36 mouse cellular contexts compared by ENCODE assay signal in genomic region chrX:20355283-20355682, GRCm38 (mm10). TPM values are rescaled to one million over a fixed set of nuclear protein-coding genes. Genes with fewer than 3 reads are reported as not detected.
DNase-seq lines count a peak whose midpoint lies in the region; ATAC-seq and TF ChIP-seq lines count a peak whose summit lies in the region.
"Had no signal": no experiment of that assay in that cellular context is flagged by ENCODE, and none has a peak within 500 bp of the region (broad histone marks: within the 10 kb centered on the region; RNA-seq: fewer than 3 reads in every experiment).

No protein-coding gene starts in this region.

- no peak overlapping the region for H3K27ac ChIP-seq in hindbrain, postnatal 0 days
- H3K27ac ChIP-seq: embryonic facial prominence, embryonic 12.5 days; heart, adult 2 months; heart, embryonic 13.5 days; hindbrain, embryonic 10.5 days; hindbrain, embryonic 15.5 days; kidney, embryonic 15.5 days; liver, embryonic 14.5 days; midbrain, embryonic 12.5 days; stomach, postnatal 0 days had no signal

- H3K9ac ChIP-seq in hindbrain, postnatal 0 days (replicated peaks; ENCODE audit: low read length) = no peak overlapping the region
- H3K9ac ChIP-seq: embryonic facial prominence, embryonic 12.5 days; heart, embryonic 13.5 days; hindbrain, embryonic 15.5 days; kidney, embryonic 15.5 days; liver, embryonic 14.5 days; lung, embryonic 14.5 days; midbrain, embryonic 12.5 days had no signal

- peak; percentile 54 to 69 for DNase-seq in spleen, postnatal 36 days (ENCODE audit: low spot score in 2 of 2)
- no peak for DNase-seq in spleen, postnatal 14 days (ENCODE audit: low spot score in 2 of 2)
- peak; percentile 66 for DNase-seq in MEL-GATA-1-ER (ENCODE audit: extremely low read depth, low read depth)
- DNase-seq in splenic B cell, adult 2 months (ENCODE audit: low read depth, low spot score) = peak; percentile 75
- DNase-seq in kidney, postnatal 10 days = no peak
- no peak for DNase-seq in hindbrain, postnatal 0 days (ENCODE audit: low spot score)
- DNase-seq: adrenal gland, adult 2 months; adrenal gland, postnatal 36 days; cerebellum, adult 9-10 months; cerebellum, postnatal 36 days; embryo, embryonic 11 days; gastrocnemius, postnatal 25 days; heart, postnatal 10 days; kidney, adult 18-20 months; kidney, postnatal 4 days; layer of hippocampus, postnatal 36 days; liver; lung, embryonic 14.5 days; retina, postnatal 1 day; right cerebral cortex, postnatal 25 days; thymus, adult 18-20 months; thymus, postnatal 25 days had no signal

- H3K4me1 ChIP-seq in hindbrain, postnatal 0 days (ENCODE audit: insufficient read depth, low read length) = no peaks in the 10 kb centered on the region
- H3K4me1 ChIP-seq: embryonic facial prominence, embryonic 12.5 days; heart, embryonic 13.5 days; hindbrain, embryonic 10.5 days; hindbrain, embryonic 15.5 days; kidney, embryonic 15.5 days; midbrain, embryonic 12.5 days had no signal

- no peak overlapping the region for H3K4me2 ChIP-seq in hindbrain, postnatal 0 days (ENCODE audit: low read depth, low read length)
- H3K4me2 ChIP-seq: embryonic facial prominence, embryonic 12.5 days; heart, embryonic 13.5 days; hindbrain, embryonic 15.5 days; kidney, embryonic 15.5 days; lung, embryonic 14.5 days; midbrain, embryonic 12.5 days had no signal

- no peaks in the 10 kb centered on the region for H3K36me3 ChIP-seq in splenic B cell, adult 2 months (ENCODE audit: control insufficient read depth, insufficient read depth, low read length, poor library complexity, severe bottlenecking)
- H3K36me3 ChIP-seq in hindbrain, postnatal 0 days (ENCODE audit: insufficient read depth, low read length) = no peaks in the 10 kb centered on the region
- H3K36me3 ChIP-seq: embryonic facial prominence, embryonic 12.5 days; heart, embryonic 13.5 days; hindbrain, embryonic 10.5 days; hindbrain, embryonic 15.5 days; kidney, embryonic 15.5 days; midbrain, embryonic 12.5 days had no signal

- no peaks in the 10 kb centered on the region for H3K27me3 ChIP-seq in splenic B cell, adult 2 months (ENCODE audit: control insufficient read depth, insufficient read depth, low read length, poor library complexity, severe bottlenecking)
- H3K27me3 ChIP-seq in hindbrain, postnatal 0 days (ENCODE audit: insufficient read depth, low read length) = no peaks in the 10 kb centered on the region
- H3K27me3 ChIP-seq: embryonic facial prominence, embryonic 12.5 days; heart, embryonic 13.5 days; hindbrain, embryonic 15.5 days; kidney, embryonic 15.5 days; megakaryocyte, embryonic 14.5 days; midbrain, embryonic 12.5 days had no signal

- WGBS in hindbrain, postnatal 0 days = 96% methylated on average over 1 of the region's 1 CpGs

- no peak for TF ChIP-seq CTCF in hindbrain, postnatal 0 days (IDR thresholded peaks at IDR 0.05; ENCODE audit: low read depth)

- H3K9me3 ChIP-seq in hindbrain, postnatal 0 days (ENCODE audit: low read length) = no peaks in the 10 kb centered on the region
- H3K9me3 ChIP-seq: embryonic facial prominence, embryonic 12.5 days; heart, embryonic 13.5 days; hindbrain, embryonic 10.5 days; hindbrain, embryonic 15.5 days; kidney, embryonic 15.5 days; megakaryocyte, embryonic 14.5 days; midbrain, embryonic 12.5 days had no signal

- H3K4me3 ChIP-seq in hindbrain, postnatal 0 days (ENCODE audit: low read length) = no peak overlapping the region
- H3K4me3 ChIP-seq: embryonic facial prominence, embryonic 12.5 days; heart, adult 2 months; heart, embryonic 13.5 days; hindbrain, embryonic 10.5 days; hindbrain, embryonic 15.5 days; kidney, embryonic 15.5 days; megakaryocyte, embryonic 14.5 days; midbrain, embryonic 12.5 days had no signal

- ATAC-seq in hematopoietic stem cell, adult 5-6 weeks (replicated peaks in 1 of 2; ENCODE audit: insufficient read depth in 1 of 2, low FRiP score in 2 of 2, low TSS enrichment in 1 of 2, low read depth in 1 of 2, poor library complexity in 2 of 2, severe bottlenecking in 2 of 2) = peak; percentile 87 to 89
- no peak for ATAC-seq in hindbrain, postnatal 0 days
- ATAC-seq in frontal cortex, adult (ENCODE audit: low TSS enrichment) = no peak
- ATAC-seq: activated CD4-positive, CD25-positive, alpha-beta regulatory T cell, adult 4 months; forebrain, embryonic 14.5 days had no signal

RNA-seq across cellular contexts. Expression of gene Rp2, which starts 9.0 kb away (rescaled TPM):
- 41.3 and 51.9 TPM in 2 replicates for total RNA-seq in hematopoietic stem cell, adult 5-6 weeks (2017)
- 12.5 and 12.8 TPM in 2 replicates for total RNA-seq in hindbrain, postnatal 0 days (2014; rRNA removed)
- 11.2 and 11.3 TPM in 2 replicates for polyA plus RNA-seq in hindbrain, postnatal 0 days (2015; fragmentation: Nextera tagmentation; extraction: Ambion mirVana)

Comparison
In these comparisons a context has a peak if more than half of its experiments do, and no peak if none do; other contexts are left out.
1. DNase-seq: peak in spleen, postnatal 36 days (2 of 2), MEL-GATA-1-ER (single experiment) and splenic B cell, adult 2 months (single experiment); none in spleen, postnatal 14 days (0 of 2), kidney, postnatal 10 days (single experiment) and hindbrain, postnatal 0 days (single experiment).
2. ATAC-seq: peak in hematopoietic stem cell, adult 5-6 weeks (2 of 2); none in hindbrain, postnatal 0 days (single experiment) and frontal cortex, adult (single experiment).